Mouse (Mus musculus) kidney, adult 2 months (tissue): ENCODE measurements around the gene Chst8.

Experiments
- CTCF ChIP-seq: fragments of 200-500 bp; conservative IDR thresholded peaks from 2 replicates; pipeline ENCODE4 v1.5.1; 2011; ENCODE audit warnings: low read depth, mild to moderate bottlenecking, control low read depth, low read length, moderate library complexity, mixed read lengths; ENCODE audit not compliant: insufficient read depth, insufficient read length
- POLR2A ChIP-seq: fragments of 200-500 bp; IDR thresholded peaks from one replicate; pipeline ENCODE4 v1.6.1; 2011; ENCODE audit warnings: low read depth, low read length, control low read depth

DNA sequence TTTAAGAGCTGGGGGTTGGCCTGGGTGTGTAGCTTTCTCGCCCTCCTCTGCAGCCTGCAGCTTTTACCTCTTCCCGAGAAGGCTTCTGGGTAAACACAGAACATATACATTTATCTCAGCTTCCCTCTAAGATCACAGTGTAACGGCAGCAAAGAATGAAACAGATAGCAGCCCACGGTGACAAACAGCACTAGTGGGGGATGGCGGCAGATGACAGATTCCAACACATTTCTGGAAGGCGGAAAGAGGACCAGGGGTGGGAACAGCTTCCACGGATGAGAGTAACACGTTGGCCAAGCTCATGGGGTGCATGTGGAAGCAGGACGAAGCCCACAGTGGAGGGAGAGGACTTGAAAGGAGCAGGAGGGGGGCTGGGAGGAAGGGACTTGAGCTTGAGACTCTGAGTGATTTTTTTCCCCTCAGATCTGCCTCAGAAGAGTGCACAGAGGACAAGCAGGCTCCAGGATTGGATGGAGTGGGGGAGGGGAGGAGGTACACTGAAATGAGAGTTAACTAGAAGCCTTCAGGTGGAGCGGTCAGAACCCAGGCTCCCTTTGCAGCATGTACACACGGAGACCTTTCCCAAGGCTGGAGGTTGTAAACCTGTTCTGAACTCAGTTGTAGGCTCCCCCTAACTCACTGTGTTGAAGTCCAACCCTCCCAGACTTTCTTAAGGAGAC, 89.8 kb downstream of the Chst8 start:
- no peak for TF ChIP-seq CTCF
- no peak for TF ChIP-seq POLR2A
